Mouse (Mus musculus): ENCODE measurements around the gene Gm28269. TPM values are rescaled to one million over a fixed set of nuclear protein-coding genes. Genes with fewer than 3 reads are reported as not detected.

The Gm28269 gene
- not detected for polyA plus RNA-seq (2017; shearing (Covaris generic))

DNA sequence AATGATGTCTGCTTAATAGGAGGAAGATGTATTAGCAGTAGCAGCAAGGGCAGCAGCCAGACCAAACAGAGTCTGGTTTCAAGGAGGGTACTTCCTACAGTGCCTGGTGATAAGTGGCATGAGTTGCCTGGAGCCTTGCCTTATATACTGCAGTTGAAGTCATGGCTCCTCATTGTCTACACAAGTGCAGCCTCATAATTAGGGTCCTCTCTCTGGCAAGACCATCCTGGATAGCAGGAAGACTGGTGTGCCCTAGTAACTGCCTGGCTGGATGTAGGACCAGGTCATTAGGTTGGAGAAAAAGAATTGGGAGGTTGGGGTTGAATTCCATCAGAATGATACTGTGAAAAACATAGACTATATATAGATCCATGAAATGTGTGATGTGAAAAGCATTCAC lies at the start of gene Gm28269:
TSS of gene Gm28269 (minus strand) at position 101 of the 400 bp plus-strand sequence.
- no peak for ATAC-seq

DNA sequence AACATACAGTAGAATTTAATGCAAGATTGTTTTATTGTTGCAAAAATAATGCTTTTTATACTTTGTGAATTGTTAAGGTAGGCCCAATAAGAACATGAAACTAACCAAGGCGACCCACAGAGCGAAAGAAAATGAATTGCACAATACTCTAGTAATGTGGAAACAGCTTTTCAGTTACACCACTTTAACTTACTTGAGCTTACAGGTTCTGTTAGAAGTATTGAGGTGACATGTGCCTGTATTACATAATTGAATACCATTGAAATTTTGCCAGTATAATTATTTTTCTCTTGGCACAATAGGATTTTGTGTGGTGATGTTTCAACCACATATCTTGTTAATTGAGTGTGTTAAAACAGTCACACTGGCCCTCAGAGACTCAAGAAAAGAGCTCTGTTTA lies 28.0 kb downstream of the Gm28269 start:
- ATAC-seq, result no peak

DNA sequence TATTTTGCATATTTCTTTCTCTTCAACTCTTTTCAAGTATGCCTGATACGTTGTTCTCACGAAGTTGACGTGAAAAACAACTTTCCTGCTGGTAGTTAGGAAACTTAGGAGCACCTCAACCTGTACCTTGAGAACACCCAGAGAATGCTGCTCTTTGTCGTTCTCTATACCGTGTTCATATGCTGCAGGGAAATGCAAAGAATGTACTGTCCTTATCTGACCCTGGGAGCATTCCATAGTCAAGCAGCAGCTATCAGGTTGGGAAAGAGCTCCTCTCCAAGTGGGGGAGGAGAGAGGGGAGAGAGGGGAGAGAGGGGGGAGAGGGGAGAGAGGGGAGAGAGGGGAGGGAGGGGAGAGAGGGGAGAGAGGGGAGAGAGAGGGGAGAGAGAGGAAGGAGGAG lies 29.6 kb downstream of the Gm28269 start:
- no peak for ATAC-seq

DNA sequence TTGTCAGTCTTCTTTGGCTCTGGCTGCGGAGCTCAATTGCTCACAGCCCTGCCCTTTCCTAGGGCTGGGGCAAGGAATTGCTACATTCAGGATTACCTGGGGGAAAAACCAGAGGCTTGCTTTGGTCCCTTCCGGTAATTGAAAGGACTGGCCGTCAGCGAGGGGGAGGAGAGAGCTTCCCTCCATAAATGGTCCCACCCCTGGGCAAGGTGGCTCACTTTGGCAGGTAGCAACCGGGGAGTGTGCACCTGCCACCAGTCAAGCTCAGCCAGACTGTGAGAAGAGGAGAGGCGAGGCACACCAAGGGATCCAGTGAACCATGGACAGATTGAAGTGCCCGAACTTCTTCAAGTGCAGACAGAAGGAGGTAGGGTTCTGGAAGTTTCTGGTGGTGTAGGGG lies 30.1 kb downstream of the Gm28269 start, which contains the start of gene Slc6a14:
TSS of gene Slc6a14 (plus strand) at position 68 of the 400 bp plus-strand sequence.
- ATAC-seq, result no peak

DNA sequence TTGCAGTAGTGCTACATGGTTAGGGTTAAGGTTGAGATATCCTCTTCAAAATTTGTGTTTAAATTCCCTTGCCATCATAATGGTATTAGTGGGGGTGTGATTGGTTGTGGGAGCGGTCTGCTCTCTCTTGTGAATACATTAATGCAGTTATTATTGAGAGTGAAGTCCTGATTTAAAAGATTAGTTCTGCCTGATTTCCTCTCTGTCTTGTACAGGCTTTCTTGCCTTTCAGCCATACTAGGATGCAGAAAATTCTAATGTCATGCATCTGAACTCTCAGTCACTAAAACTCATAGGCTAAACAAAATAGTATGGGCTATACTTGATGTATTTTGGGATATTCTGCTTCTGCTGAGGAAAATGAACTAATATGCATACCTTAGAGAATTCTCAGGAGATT lies 40.4 kb downstream of the Gm28269 start:
- ATAC-seq, result no peak

DNA sequence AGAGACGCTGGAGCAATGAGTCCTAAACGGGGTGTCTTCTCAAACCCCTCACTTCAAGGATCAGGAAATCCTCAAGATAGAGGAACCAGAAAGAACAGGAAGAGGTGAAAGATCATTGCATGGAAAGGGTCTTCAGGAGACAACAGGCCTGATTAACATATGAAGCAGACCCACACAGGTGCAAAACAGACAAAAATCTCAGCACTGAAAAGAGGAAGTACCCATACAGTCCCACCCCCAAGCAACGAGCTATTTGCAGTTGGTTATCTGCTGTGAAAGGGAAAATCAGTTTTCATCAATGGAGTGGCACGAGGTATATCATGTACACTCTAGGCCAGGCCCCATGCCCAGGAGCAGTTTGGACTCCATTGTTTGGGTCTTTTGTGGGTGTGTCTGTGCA lies 43.3 kb downstream of the Gm28269 start:
- ATAC-seq, result no peak

DNA sequence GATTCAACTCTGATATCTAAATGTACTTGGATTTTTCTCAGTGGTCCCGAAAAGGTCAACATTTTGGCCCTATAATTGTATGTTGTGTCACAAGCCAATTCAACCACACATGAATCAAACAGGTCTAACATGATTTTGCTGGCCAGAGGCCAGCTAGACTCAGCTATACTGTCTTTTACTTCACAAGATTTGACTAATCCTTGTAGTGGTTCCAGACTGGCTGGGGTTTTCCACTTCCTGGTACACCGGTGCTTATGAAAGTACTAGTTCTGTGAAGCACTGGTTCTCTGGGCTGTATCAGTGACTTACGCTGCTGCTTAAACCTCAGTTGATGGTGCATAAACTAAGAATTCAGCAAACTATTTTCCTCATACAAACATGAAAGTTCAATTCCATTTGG lies 49.2 kb downstream of the Gm28269 start:
- ATAC-seq, result no peak

DNA sequence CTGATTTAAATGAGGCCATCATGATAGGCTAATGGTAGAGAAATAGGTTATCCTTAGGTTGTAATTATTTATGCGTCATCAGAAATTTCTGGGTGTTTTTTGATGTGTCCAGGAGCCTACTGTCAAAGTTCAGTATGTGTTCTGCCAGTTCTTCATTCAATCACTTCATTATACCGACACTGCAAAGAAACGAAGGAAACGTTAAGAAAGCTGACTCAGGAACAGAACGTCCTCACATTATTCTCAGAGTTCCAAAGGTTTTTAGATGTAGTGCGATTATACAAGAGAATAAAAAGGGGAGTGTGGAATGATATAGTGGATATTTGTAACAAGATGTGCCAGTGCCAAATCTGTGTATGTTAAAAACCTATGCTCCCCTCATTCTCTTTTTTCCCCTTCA lies 49.7 kb downstream of the Gm28269 start:
- ATAC-seq, result no peak

Other genes starting within 250 kb of the Gm28269 start
- gene Slc6a14, start 30.2 kb downstream of the Gm28269 start, polyA plus RNA-seq (2017; shearing (Covaris generic)), result not detected

Data from CD4-positive, CD25-positive, alpha-beta regulatory T cell, adult 4 months (primary cell).